Mouse (Mus musculus): ENCODE data around the gene Dleu7.

GRCm38 (mm10) chr14:62248796-62249195 is 44.1 kb downstream of the Dleu7 start:
- TF ChIP-seq CTCF (IDR thresholded peaks at IDR 0.05; ENCODE audit: low read depth) (no peak), EP300 (optimal IDR thresholded peaks at IDR 0.05) (no peak)

Measured in stomach, postnatal 0 days (tissue).